13 mouse cellular contexts compared by ENCODE assay signal in genomic region chrX:66464985-66465384, GRCm38 (mm10).
"Had no signal": no experiment of that assay in that cellular context is flagged by ENCODE, and none has a peak within 500 bp of the region (broad histone marks: within the 10 kb centered on the region; RNA-seq: fewer than 3 reads in every experiment).

No protein-coding gene starts in this region.

- H3K9me3 ChIP-seq: limb, embryonic 15.5 days; liver, embryonic 12.5 days had no signal

- H3K27ac ChIP-seq: left cerebral cortex, adult 2 months; limb, embryonic 15.5 days; liver, embryonic 12.5 days had no signal

- DNase-seq: kidney, adult 8-10 months; kidney, postnatal 25 days; lung, embryonic 14.5 days; lung, postnatal 10 days; lung, postnatal 4 days; right cerebral cortex, adult 18-20 months; right cerebral cortex, postnatal 25 days; thymus, postnatal 36 days had no signal

- H3K27me3 ChIP-seq: limb, embryonic 15.5 days; liver, embryonic 12.5 days had no signal

- H3K9ac ChIP-seq: limb, embryonic 15.5 days; liver, embryonic 12.5 days; lung, embryonic 14.5 days had no signal

- H3K36me3 ChIP-seq: limb, embryonic 15.5 days; liver, embryonic 12.5 days had no signal

- ATAC-seq: intestine, embryonic 16.5 days; liver, embryonic 12.5 days had no signal

- H3K4me3 ChIP-seq: left cerebral cortex, adult 2 months; limb, embryonic 15.5 days; liver, embryonic 12.5 days; myocyte had no signal

- H3K4me1 ChIP-seq: limb, embryonic 15.5 days; liver, embryonic 12.5 days had no signal

- H3K4me2 ChIP-seq: limb, embryonic 15.5 days; liver, embryonic 12.5 days; lung, embryonic 14.5 days had no signal
